ENCODE assay signal across 10 mouse cellular contexts in the genomic region with DNA sequence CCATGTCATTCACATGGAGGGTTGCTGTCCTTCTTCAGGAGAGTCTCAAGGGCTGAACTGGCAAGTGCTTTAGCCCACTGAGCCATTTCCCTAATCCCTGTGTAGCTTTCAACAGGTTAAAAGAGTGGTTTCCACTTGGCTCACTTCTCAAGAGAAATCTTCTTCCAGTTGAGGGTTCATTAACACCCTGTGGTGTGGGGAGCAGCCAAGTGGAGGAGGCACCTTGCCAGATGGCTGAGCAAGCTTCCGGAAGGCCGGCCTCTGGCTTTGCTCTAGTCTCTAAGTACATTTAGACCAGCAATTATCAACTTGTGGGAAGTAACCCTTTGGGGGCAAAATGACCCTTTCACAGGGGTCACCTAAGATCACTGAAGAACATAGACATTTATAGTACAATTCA. TPM values are rescaled to one million over a fixed set of nuclear protein-coding genes. Genes with fewer than 3 reads are reported as not detected.
DNase-seq lines count a peak whose midpoint lies in the region.
"Had no signal": no experiment of that assay in that cellular context is flagged by ENCODE, and none has a peak within 500 bp of the region (broad histone marks: within the 10 kb centered on the region; RNA-seq: fewer than 3 reads in every experiment).

No protein-coding gene starts in this region.

- WGBS in heart, embryonic 10.5 days = 69% methylated on average over 2 of the region's 2 CpGs

- H3K4me3 ChIP-seq in heart, embryonic 10.5 days = no peak overlapping the region
- H3K4me3 ChIP-seq: hindbrain, embryonic 12.5 days had no signal

- no peaks in the 10 kb centered on the region for H3K4me1 ChIP-seq in heart, embryonic 10.5 days
- H3K4me1 ChIP-seq: hindbrain, embryonic 12.5 days had no signal

- DNase-seq in heart, adult 8-10 months (ENCODE audit: low spot score) = peak; percentile 26
- no peak for DNase-seq in heart, embryonic 10.5 days (ENCODE audit: low spot score)
- peak; percentile 28 for DNase-seq in right cerebral cortex, postnatal 4 days
- no peak for DNase-seq in right cerebral cortex, postnatal 25 days
- peak; percentile 59 to 75 for DNase-seq in heart, postnatal 14 days
- peak; percentile 30 for DNase-seq in testis, postnatal 14 days (ENCODE audit: low spot score)
- no peak for DNase-seq in embryo, embryonic 10 days (ENCODE audit: low spot score)
- no peak for DNase-seq in layer of hippocampus, adult 18-20 months (ENCODE audit: low spot score in 2 of 2)
- DNase-seq: lung, embryonic 14.5 days had no signal

- H3K27ac ChIP-seq in heart, embryonic 10.5 days = no peak overlapping the region
- H3K27ac ChIP-seq: hindbrain, embryonic 12.5 days had no signal

- intact Hi-C loops in heart, postnatal 14 days (cut with DNase I) = loop anchor here (10.0 kb wide), 1 partner anchor 926 kb away; no protein-coding TSS in a partner anchor

- no peaks in the 10 kb centered on the region for H3K27me3 ChIP-seq in heart, embryonic 10.5 days (ENCODE audit: insufficient read depth, poor library complexity, severe bottlenecking)
- H3K27me3 ChIP-seq: hindbrain, embryonic 12.5 days had no signal

- no peaks in the 10 kb centered on the region for H3K9me3 ChIP-seq in heart, embryonic 10.5 days
- H3K9me3 ChIP-seq: hindbrain, embryonic 12.5 days had no signal

- no peaks in the 10 kb centered on the region for H3K36me3 ChIP-seq in heart, embryonic 10.5 days
- H3K36me3 ChIP-seq: hindbrain, embryonic 12.5 days had no signal

RNA-seq across cellular contexts. Expression of a gene that starts 5.8 kb away (rescaled TPM):
- 10 to 100 TPM; 56.9 to 69.9 (median 65.3) TPM for total RNA-seq in heart, adult 8-10 months (2022)
- 58.6 and 60.3 TPM in 2 replicates for polyA plus RNA-seq in heart, embryonic 10.5 days (2016; fragmentation: Nextera tagmentation; extraction: Ambion mirVana)
- total RNA-seq in heart, postnatal 14 days (2021) = 10 to 100 TPM; 51.9 to 58.6 TPM
- total RNA-seq in layer of hippocampus, adult 18-20 months (2021) = 10 to 100 TPM; 17.8 to 19.0 TPM

RNA-seq across cellular contexts. Expression of a gene that starts 43.3 kb away (rescaled TPM):
- 10 to 100 TPM in 2 of 4 experiments, 1 to 10 TPM in 2; 7.7 to 11.5 (median 9.7) TPM for total RNA-seq in heart, adult 8-10 months (2022)
- polyA plus RNA-seq in heart, embryonic 10.5 days (2016; fragmentation: Nextera tagmentation; extraction: Ambion mirVana) = 23.7 and 26.8 TPM in 2 replicates
- total RNA-seq in heart, postnatal 14 days (2021) = 1 to 10 TPM; 8.9 to 9.0 TPM
- 10 to 100 TPM; 11.2 to 13.1 TPM for total RNA-seq in layer of hippocampus, adult 18-20 months (2021)

RNA-seq across cellular contexts. Expression of a gene that starts 52.3 kb away (rescaled TPM):
- 100 to 1,000 TPM; 187 to 292 (median 203) TPM for total RNA-seq in heart, adult 8-10 months (2022)
- 240 and 241 TPM in 2 replicates for polyA plus RNA-seq in heart, embryonic 10.5 days (2016; fragmentation: Nextera tagmentation; extraction: Ambion mirVana)
- total RNA-seq in heart, postnatal 14 days (2021) = 100 to 1,000 TPM; 260 to 267 TPM
- total RNA-seq in layer of hippocampus, adult 18-20 months (2021) = 100 to 1,000 TPM in 1 of 2 experiments, 10 to 100 TPM in 1; 94.1 to 102 TPM

Comparison
In these comparisons a context has a peak if more than half of its experiments do, and no peak if none do; other contexts are left out.
1. DNase-seq: peak in heart, adult 8-10 months (single experiment), right cerebral cortex, postnatal 4 days (single experiment), heart, postnatal 14 days (2 of 2) and testis, postnatal 14 days (single experiment); none in heart, embryonic 10.5 days (single experiment), right cerebral cortex, postnatal 25 days (single experiment), embryo, embryonic 10 days (single experiment) and layer of hippocampus, adult 18-20 months (0 of 2).